Mouse (Mus musculus) MEL (cell line): Measurements from ENCODE around the gene Tmem207. TPM values are rescaled to one million over a fixed set of nuclear protein-coding genes. Genes with fewer than 3 reads are reported as not detected.

Experiments
- DNase-seq: peaks from one replicate; pipeline ENCODE4 v3.0.0; 2011; ENCODE audit warnings: low read depth, low spot score
- H3K27ac ChIP-seq: 2 replicates; pipeline ENCODE4 v1.5.1; 2012; ENCODE audit warnings: low read depth, mild to moderate bottlenecking, control low read depth, low read length, moderate library complexity; ENCODE audit not compliant: control insufficient read depth
- H3K27me3 ChIP-seq, 2 experiments: fragments of 150-350 bp in 1 of 2; sonication (generic) in 1 of 2; 2 replicates each; pipeline ENCODE4 v1.6.1; 2012; ENCODE audit warnings: low read length in 2 of 2, mild to moderate bottlenecking in 2 of 2, improper control_type of control experiment in 1 of 2, moderate library complexity in 1 of 2; ENCODE audit not compliant: insufficient read depth in 2 of 2, control insufficient read depth in 1 of 2
- H3K36me3 ChIP-seq, 2 experiments: 2 replicates each; pipeline ENCODE4 v1.6.1; 2012 to 2014; ENCODE audit warnings: low read length in 2 of 2, improper control_type of control experiment in 1 of 2, inconsistent platforms in 1 of 2, mild to moderate bottlenecking in 1 of 2; ENCODE audit not compliant: insufficient read depth in 2 of 2, control insufficient read depth in 1 of 2
- H3K4me1 ChIP-seq, 2 experiments: fragments of 150-350 bp in 1 of 2; sonication (generic) in 1 of 2; 2 replicates each; pipeline ENCODE4 v1.6.1; 2012; ENCODE audit warnings: low read length in 2 of 2, improper control_type of control experiment in 1 of 2, mild to moderate bottlenecking in 1 of 2; ENCODE audit not compliant: insufficient read depth in 2 of 2, control insufficient read depth in 1 of 2
- H3K4me3 ChIP-seq, 2 experiments: fragments of 150-350 bp in 1 of 2; sonication (generic) in 1 of 2; 2 replicates each; pipeline ENCODE4 v1.5.1; 2012; ENCODE audit warnings: low read depth in 2 of 2, low read length in 2 of 2, mild to moderate bottlenecking in 2 of 2, moderate library complexity in 2 of 2, control low read depth in 1 of 2, improper control_type of control experiment in 1 of 2; ENCODE audit not compliant: control insufficient read depth in 1 of 2, insufficient read depth in 1 of 2
- H3K79me2 ChIP-seq: 2 replicates; pipeline ENCODE4 v1.6.1; 2012; ENCODE audit warnings: mild to moderate bottlenecking, low read length, moderate library complexity; ENCODE audit not compliant: control insufficient read depth, poor library complexity, insufficient read depth
- H3K9ac ChIP-seq: 2 replicates; pipeline ENCODE4 v1.6.1; 2012; ENCODE audit warnings: low read depth, mild to moderate bottlenecking, control low read depth, low read length, moderate library complexity; ENCODE audit not compliant: control insufficient read depth, poor library complexity, severe bottlenecking
- H3K9me3 ChIP-seq: fragments of 150-350 bp; sonication (generic); replicated peaks from 2 replicates; pipeline ENCODE4 v1.6.1; 2012; ENCODE audit warnings: mild to moderate bottlenecking, low read length, improper control_type of control experiment, moderate library complexity; ENCODE audit not compliant: insufficient read depth
- BHLHE40 ChIP-seq: IDR thresholded peaks from 2 replicates; pipeline ENCODE4 v1.6.1; 2012; ENCODE audit warnings: low read depth, mild to moderate bottlenecking, inconsistent platforms, low read length, improper control_type of control experiment, borderline replicate concordance
- CHD1 ChIP-seq: IDR thresholded peaks from 2 replicates; pipeline ENCODE4 v1.6.1; 2012; ENCODE audit warnings: low read depth, mild to moderate bottlenecking, inconsistent platforms, low read length, improper control_type of control experiment
- CHD2 ChIP-seq: IDR thresholded peaks from 2 replicates; pipeline ENCODE4 v1.6.1; 2011; ENCODE audit warnings: low read length, improper control_type of control experiment
- CTCF ChIP-seq, 3 experiments: IDR thresholded peaks in 2 of 3; conservative IDR thresholded peaks in 1 of 3; 2 replicates each; pipeline ENCODE4 v1.5.1; 2011 to 2012; ENCODE audit warnings: low read length in 3 of 3, low read depth in 2 of 3, mild to moderate bottlenecking in 2 of 3, improper control_type of control experiment in 1 of 3, inconsistent platforms in 1 of 3, mixed read lengths in 1 of 3, moderate library complexity in 1 of 3; ENCODE audit not compliant: control insufficient read depth in 1 of 3, insufficient read depth in 1 of 3, poor library complexity in 1 of 3, severe bottlenecking in 1 of 3
- E2F4 ChIP-seq: IDR thresholded peaks from 2 replicates; pipeline ENCODE4 v1.6.1; 2011; ENCODE audit warnings: low read depth, low read length, improper control_type of control experiment, borderline replicate concordance
- ELF1 ChIP-seq: IDR thresholded peaks from 2 replicates; pipeline ENCODE4 v1.6.1; 2014; ENCODE audit warnings: low read depth, mild to moderate bottlenecking, inconsistent platforms, low read length, improper control_type of control experiment, moderate library complexity
- EP300 ChIP-seq, 2 experiments: IDR thresholded peaks; 2 replicates each; pipeline ENCODE4 v1.6.1; 2011; ENCODE audit warnings: improper control_type of control experiment in 2 of 2, low read length in 2 of 2, low read depth in 1 of 2, mild to moderate bottlenecking in 1 of 2
- ETS1 ChIP-seq: IDR thresholded peaks from 2 replicates; pipeline ENCODE4 v1.6.1; 2012; ENCODE audit warnings: low read depth, mild to moderate bottlenecking, inconsistent platforms, low read length, improper control_type of control experiment, moderate library complexity
- GABPA ChIP-seq: IDR thresholded peaks from 2 replicates; pipeline ENCODE4 v1.6.1; 2012; ENCODE audit warnings: low read depth, mild to moderate bottlenecking, inconsistent platforms, low read length, improper control_type of control experiment, moderate library complexity
- GATA1 ChIP-seq: IDR thresholded peaks from 2 replicates; pipeline ENCODE4 v1.6.1; 2011; ENCODE audit warnings: low read depth, low read length, improper control_type of control experiment
- MAFK ChIP-seq: IDR thresholded peaks from 2 replicates; pipeline ENCODE4 v1.6.1; 2011; ENCODE audit warnings: low read depth, mild to moderate bottlenecking, low read length, improper control_type of control experiment, borderline replicate concordance
- MEF2A ChIP-seq: IDR thresholded peaks from 2 replicates; pipeline ENCODE4 v1.6.1; 2014; ENCODE audit warnings: low read depth, mild to moderate bottlenecking, inconsistent platforms, low read length, improper control_type of control experiment; ENCODE audit not compliant: poor library complexity, insufficient replicate concordance, severe bottlenecking; ENCODE audit errors: extremely low read depth
- POLR2A ChIP-seq, 2 experiments: IDR thresholded peaks; 2 replicates each; pipeline ENCODE4 v1.6.1; 2011 to 2012; ENCODE audit warnings: low read length in 2 of 2, mild to moderate bottlenecking in 2 of 2, control low read depth in 1 of 2, improper control_type of control experiment in 1 of 2, low read depth in 1 of 2, moderate library complexity in 1 of 2; ENCODE audit not compliant: control insufficient read depth in 1 of 2, insufficient read depth in 1 of 2, poor library complexity in 1 of 2
- RAD21 ChIP-seq: IDR thresholded peaks from 2 replicates; pipeline ENCODE4 v1.6.1; 2011; ENCODE audit warnings: mild to moderate bottlenecking, low read depth, low read length, improper control_type of control experiment
- TAL1 ChIP-seq: IDR thresholded peaks from 2 replicates; pipeline ENCODE4 v1.6.1; 2012; ENCODE audit warnings: mild to moderate bottlenecking, inconsistent platforms, low read length, moderate library complexity, mixed read lengths
- TBP ChIP-seq: IDR thresholded peaks from 2 replicates; pipeline ENCODE4 v1.8.0; 2011; ENCODE audit warnings: low read depth, low read length, improper control_type of control experiment
- UBTF ChIP-seq: IDR thresholded peaks from 2 replicates; pipeline ENCODE4 v1.6.1; 2012; ENCODE audit warnings: low read depth, mild to moderate bottlenecking, inconsistent platforms, low read length, improper control_type of control experiment, moderate library complexity, borderline replicate concordance; ENCODE audit not compliant: insufficient read depth
- USF1 ChIP-seq: IDR thresholded peaks from 2 replicates; pipeline ENCODE4 v1.6.1; 2014; ENCODE audit warnings: low read depth, mild to moderate bottlenecking, inconsistent platforms, low read length, improper control_type of control experiment, moderate library complexity
- ZC3H11A ChIP-seq: IDR thresholded peaks from 2 replicates; pipeline ENCODE4 v1.6.1; 2012; ENCODE audit warnings: low read depth, mild to moderate bottlenecking, inconsistent platforms, low read length, improper control_type of control experiment
- ZMIZ1 ChIP-seq: IDR thresholded peaks from 2 replicates; pipeline ENCODE4 v1.6.1; 2012; ENCODE audit warnings: low read depth, mild to moderate bottlenecking, inconsistent platforms, low read length, improper control_type of control experiment, moderate library complexity
- polyA plus RNA-seq, 2 experiments: library from polyadenylated mRNA; stranded (reverse) in 1 of 2; unstranded in 1 of 2; fragments of >175 nt in 1 of 2; fragments of >200 nt in 1 of 2; gene quantifications; 2 replicates each; pipeline versions ENCODE4 v1.2.1 to v1.2.4; 2012; ENCODE audit warnings: low replicate concordance in 2 of 2, low read depth in 1 of 2; ENCODE audit not compliant: insufficient read length in 2 of 2, insufficient read depth in 1 of 2, missing spikeins in 1 of 2
- total RNA-seq: library from RNA; depleted of rRNA; stranded (reverse); fragments of 300-350 nt; gene quantifications from 2 replicates; pipeline ENCODE4 v1.2.3, GENCODE M21; 2012; rRNA removed

Gene Tmem207
- total and polyA plus RNA-seq, 3 experiments, result not detected

DNA sequence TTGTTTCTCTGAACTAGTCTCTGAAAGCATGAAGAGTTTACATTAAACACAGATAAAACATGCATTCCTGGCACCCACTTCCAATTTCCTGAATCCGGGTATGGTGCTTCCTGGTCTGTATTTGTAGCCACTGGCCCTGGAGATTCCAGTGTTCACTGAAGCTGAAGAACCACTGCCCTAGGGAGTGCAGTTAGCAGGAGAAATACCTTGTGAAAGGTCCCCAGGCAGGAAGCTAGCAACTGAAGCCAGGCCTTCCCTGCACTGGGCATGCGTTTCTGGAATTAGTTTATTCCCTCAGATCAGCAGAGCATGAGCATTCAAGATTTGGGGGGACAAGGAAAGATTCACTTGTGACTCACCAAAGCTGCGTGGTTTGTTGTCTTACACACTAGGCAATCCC, 72.4 kb downstream of the Tmem207 start:
- Histone ChIP-seq H3K4me1 (no peaks in the 10 kb centered on the region), H3K36me3 (no peaks in the 10 kb centered on the region), H3K27ac (no peak overlapping the region), H3K79me2 (no peaks in the 10 kb centered on the region), H3K9me3 (no peaks in the 10 kb centered on the region), H3K4me3 (no peak overlapping the region), H3K9ac (no peak overlapping the region), H3K27me3 (no peaks in the 10 kb centered on the region)
- no peak for TF ChIP-seq GABPA
- no peak for TF ChIP-seq ZC3H11A
- no peak for TF ChIP-seq POLR2A (IDR thresholded peaks at IDR 0.05; ENCODE audit: control insufficient read depth in 1 of 2, insufficient read depth in 1 of 2, low read depth in 1 of 2, low read length in 2 of 2, poor library complexity in 1 of 2)
- no peak for TF ChIP-seq ELF1
- no peak for TF ChIP-seq MEF2A
- no peak for TF ChIP-seq BHLHE40
- TF ChIP-seq E2F4, result no peak
- TF ChIP-seq ZMIZ1, result no peak
- TF ChIP-seq ETS1, result no peak
- no peak for TF ChIP-seq GATA1
- TF ChIP-seq MAFK, result no peak
- TF ChIP-seq TAL1, result no peak
- TF ChIP-seq UBTF, result no peak
- TF ChIP-seq USF1, result no peak
- TF ChIP-seq CHD2, result no peak
- TF ChIP-seq TBP, result no peak
- no peak for TF ChIP-seq CHD1
- TF ChIP-seq EP300 (IDR thresholded peaks at IDR 0.05; ENCODE audit: low read depth in 1 of 2, low read length in 2 of 2), result no peak
- no peak for TF ChIP-seq CTCF (IDR thresholded peaks at IDR 0.05 in 2 of 3, conservative IDR thresholded peaks at IDR 0.05 in 1 of 3; ENCODE audit: control insufficient read depth in 1 of 3, insufficient read depth in 1 of 3, low read depth in 2 of 3, low read length in 3 of 3, poor library complexity in 1 of 3, severe bottlenecking in 1 of 3)
- TF ChIP-seq RAD21, result no peak
- DNase-seq, result no peak

Other genes starting within 250 kb of the Tmem207 start
- gene Cldn1, start 154.9 kb downstream of the Tmem207 start, total RNA-seq, result not detected in 2 replicates
- not detected for gene Cldn1, start 154.9 kb downstream of the Tmem207 start, polyA plus RNA-seq
- not detected in 2 replicates for gene Cldn16, start 63.6 kb downstream of the Tmem207 start, total RNA-seq
- not detected for gene Cldn16, start 63.6 kb downstream of the Tmem207 start, polyA plus RNA-seq
- 5.5 and 5.9 TPM in 2 replicates for gene Il1rap, start 54.9 kb upstream of the Tmem207 start, total RNA-seq
- 1 to 10 TPM in 1 of 2 experiments, not detected in 1; 5.4 TPM for gene Il1rap, start 54.9 kb upstream of the Tmem207 start, polyA plus RNA-seq